Mouse (Mus musculus) intestine, embryonic 16.5 days (tissue): ENCODE measurements at regions not wholly inside any gene's neighbourhood (a gene's known extent, or its start where the extent isn't known, plus 50 kb on each side); places are given as distances from the start of the nearest gene placed in this dataset.
"Not testable (repeated sequence)": the region's sequence is repeated elsewhere in the genome, so short reads cannot be mapped to it uniquely, and the experiment has no call there.

Source experiments
- ATAC-seq: fragments of 200-750 bp; cut with Nextera tagmentation; 2 replicates; pipeline ENCODE4 v1.8.0; 2017; ENCODE audit warnings: moderate TSS enrichment, moderate library complexity
- H3K27ac ChIP-seq: fragments of 300-500 bp; sonication (generic); 2 replicates; pipeline ENCODE4 v1.5.1; 2014; ENCODE audit warnings: mild to moderate bottlenecking, low read length
- H3K27me3 ChIP-seq: fragments of 300-500 bp; sonication (generic); replicated peaks from 2 replicates; pipeline ENCODE4 v1.6.1; 2014; ENCODE audit warnings: low read length, control low read depth, mixed read lengths; ENCODE audit not compliant: control insufficient read depth, insufficient read depth
- H3K36me3 ChIP-seq: fragments of 300-500 bp; sonication (generic); 2 replicates; pipeline ENCODE4 v1.6.1; 2014; ENCODE audit warnings: low read length, control low read depth; ENCODE audit not compliant: control insufficient read depth, insufficient read depth
- H3K4me1 ChIP-seq: fragments of 300-500 bp; sonication (generic); 2 replicates; pipeline ENCODE4 v1.6.1; 2014; ENCODE audit warnings: low read length, control low read depth, mixed read lengths; ENCODE audit not compliant: control insufficient read depth, insufficient read depth
- H3K4me2 ChIP-seq: fragments of 300-500 bp; sonication (generic); 2 replicates; pipeline ENCODE4 v1.6.1; 2014; ENCODE audit warnings: low read depth, low read length, control low read depth
- H3K4me3 ChIP-seq: fragments of 300-500 bp; sonication (generic); 2 replicates; pipeline ENCODE4 v1.5.1; 2014; ENCODE audit warnings: mild to moderate bottlenecking, low read length
- H3K9ac ChIP-seq: fragments of 300-500 bp; sonication (generic); 2 replicates; pipeline ENCODE4 v1.6.1; 2014; ENCODE audit warnings: low read depth, low read length
- H3K9me3 ChIP-seq: fragments of 300-500 bp; sonication (generic); 2 replicates; pipeline ENCODE4 v1.6.1; 2016; ENCODE audit warnings: low read length, control low read depth; ENCODE audit not compliant: control insufficient read depth
- WGBS: fragments of 180-500 bp; shearing (Covaris S2); extraction: QIAGEN DNeasy Blood & Tissue Kit; methylation state at CpG from one replicate; pipeline ENCODE4 v1.1.7; 2014; 5-methylcytosine and 5-hydroxymethylcytosine counted together

DNA sequence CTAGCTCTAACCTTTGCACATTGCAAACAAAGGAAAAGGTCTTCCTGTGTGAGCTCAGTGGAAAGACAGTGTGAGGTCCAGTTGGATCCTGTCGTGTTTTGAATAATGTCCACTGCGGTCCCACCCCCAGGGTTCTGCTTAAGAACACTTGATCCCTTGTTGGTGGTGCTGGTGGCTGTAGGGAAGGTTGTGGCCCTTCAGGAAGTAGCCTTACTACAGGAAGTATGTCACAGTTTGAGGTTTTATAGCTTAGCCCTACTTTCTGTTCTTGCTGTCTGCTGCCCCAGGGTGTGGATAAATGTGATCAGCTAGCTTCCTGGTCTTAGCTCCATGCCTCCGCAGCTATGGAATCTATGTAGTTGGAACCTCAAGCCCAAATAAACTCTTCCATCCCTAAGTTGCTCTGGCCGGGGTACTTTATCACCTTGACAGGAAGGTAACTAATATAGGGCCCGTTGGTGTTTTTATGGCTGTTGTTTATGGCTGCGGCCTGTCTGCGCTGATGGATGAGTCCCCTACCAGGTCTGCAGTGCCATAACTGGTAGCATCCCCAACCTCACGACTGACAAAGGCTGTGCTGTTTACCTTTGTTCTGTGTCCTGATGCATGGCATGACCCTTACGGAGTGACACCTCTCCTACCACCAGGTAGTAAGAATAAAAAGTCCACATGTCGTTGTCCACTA, 103.1 kb upstream of the Gadl1 start:
- H3K27me3 ChIP-seq = no peaks in the 10 kb centered on the region
- no peaks in the 10 kb centered on the region for H3K36me3 ChIP-seq
- no peak overlapping the region for H3K4me3 ChIP-seq
- no peaks in the 10 kb centered on the region for H3K9me3 ChIP-seq
- no peak overlapping the region for H3K27ac ChIP-seq
- H3K9ac ChIP-seq = no peak overlapping the region
- WGBS = 33% methylated on average over 10 of the region's 10 CpGs
- ATAC-seq = no peak
- no peak overlapping the region for H3K4me2 ChIP-seq
- H3K4me1 ChIP-seq = no peaks in the 10 kb centered on the region

GRCm38 (mm10) chr9:115840186-115840585, 69.1 kb upstream of the Gadl1 start:
- peaks cover 7% of the 10 kb centered on the region; the same call in 1 of the 2 replicates for H3K4me1 ChIP-seq
- no peak for ATAC-seq
- H3K27ac ChIP-seq = no peak overlapping the region
- H3K4me3 ChIP-seq = no peak overlapping the region
- H3K4me2 ChIP-seq = no peak overlapping the region
- WGBS = 55% methylated on average over 5 of the region's 5 CpGs
- H3K9me3 ChIP-seq = no peaks in the 10 kb centered on the region
- no peak overlapping the region for H3K9ac ChIP-seq
- no peaks in the 10 kb centered on the region for H3K36me3 ChIP-seq
- no peaks in the 10 kb centered on the region for H3K27me3 ChIP-seq

GRCm38 (mm10) chr9:115840791-115841190, 68.5 kb upstream of the Gadl1 start:
- ATAC-seq = no peak
- WGBS = 84% methylated on average over 8 of the region's 8 CpGs
- peaks cover 7% of the 10 kb centered on the region; the same call in 1 of the 2 replicates for H3K4me1 ChIP-seq
- no peak overlapping the region for H3K9ac ChIP-seq
- H3K4me2 ChIP-seq = no peak overlapping the region
- no peak overlapping the region for H3K27ac ChIP-seq
- no peaks in the 10 kb centered on the region for H3K9me3 ChIP-seq
- H3K36me3 ChIP-seq = no peaks in the 10 kb centered on the region
- H3K27me3 ChIP-seq = no peaks in the 10 kb centered on the region
- no peak overlapping the region for H3K4me3 ChIP-seq

GRCm38 (mm10) chr9:115841684-115842083, 67.6 kb upstream of the Gadl1 start:
- no peak overlapping the region for H3K4me2 ChIP-seq
- H3K36me3 ChIP-seq = no peaks in the 10 kb centered on the region
- no peak overlapping the region for H3K27ac ChIP-seq
- H3K9me3 ChIP-seq = no peaks in the 10 kb centered on the region
- 68% methylated on average over 10 of the region's 10 CpGs for WGBS
- no peaks in the 10 kb centered on the region for H3K27me3 ChIP-seq
- H3K4me1 ChIP-seq = peaks cover 7% of the 10 kb centered on the region; the same call in 1 of the 2 replicates
- H3K9ac ChIP-seq = no peak overlapping the region
- no peak overlapping the region for H3K4me3 ChIP-seq
- ATAC-seq = peak; percentile 88

- Histone ChIP-seq H3K4me1 (peaks cover 7% of the 10 kb centered on the region; the same call in 1 of the 2 replicates), H3K4me3 (no peak overlapping the region), H3K9me3 (no peaks in the 10 kb centered on the region), H3K27ac (no peak overlapping the region), H3K9ac (no peak overlapping the region), H3K27me3 (no peaks in the 10 kb centered on the region), H3K36me3 (no peaks in the 10 kb centered on the region), H3K4me2 (no peak overlapping the region)
- no peak for ATAC-seq
- 72% methylated on average over 4 of the region's 4 CpGs for WGBS
Observed at GRCm38 (mm10) chr9:115844340-115844739, 64.9 kb upstream of the Gadl1 start.

GRCm38 (mm10) chr9:115845091-115845490, 64.2 kb upstream of the Gadl1 start:
- Histone ChIP-seq H3K4me1 (peaks cover 7% of the 10 kb centered on the region; the same call in 1 of the 2 replicates), H3K9ac (no peak overlapping the region), H3K27me3 (no peaks in the 10 kb centered on the region), H3K9me3 (no peaks in the 10 kb centered on the region), H3K4me2 (no peak overlapping the region), H3K27ac (no peak overlapping the region), H3K4me3 (no peak overlapping the region), H3K36me3 (no peaks in the 10 kb centered on the region)
- 77% methylated on average over 5 of the region's 5 CpGs for WGBS
- no peak for ATAC-seq

- Histone ChIP-seq H3K4me1 (no peaks in the 10 kb centered on the region), H3K9me3 (no peaks in the 10 kb centered on the region), H3K9ac (no peak overlapping the region), H3K27me3 (no peaks in the 10 kb centered on the region), H3K27ac (no peak overlapping the region), H3K4me3 (peak overlapping the region; percentile 28; the same call in 1 of the 2 replicates), H3K4me2 (peak overlapping the region; percentile 40; the same call in 1 of the 2 replicates), H3K36me3 (no peaks in the 10 kb centered on the region)
- WGBS = 40% methylated on average over 12 of the region's 12 CpGs
- peak; percentile 69 for ATAC-seq
Observed at GRCm38 (mm10) chr9:115847289-115848074, 61.8 kb upstream of the Gadl1 start.

DNA sequence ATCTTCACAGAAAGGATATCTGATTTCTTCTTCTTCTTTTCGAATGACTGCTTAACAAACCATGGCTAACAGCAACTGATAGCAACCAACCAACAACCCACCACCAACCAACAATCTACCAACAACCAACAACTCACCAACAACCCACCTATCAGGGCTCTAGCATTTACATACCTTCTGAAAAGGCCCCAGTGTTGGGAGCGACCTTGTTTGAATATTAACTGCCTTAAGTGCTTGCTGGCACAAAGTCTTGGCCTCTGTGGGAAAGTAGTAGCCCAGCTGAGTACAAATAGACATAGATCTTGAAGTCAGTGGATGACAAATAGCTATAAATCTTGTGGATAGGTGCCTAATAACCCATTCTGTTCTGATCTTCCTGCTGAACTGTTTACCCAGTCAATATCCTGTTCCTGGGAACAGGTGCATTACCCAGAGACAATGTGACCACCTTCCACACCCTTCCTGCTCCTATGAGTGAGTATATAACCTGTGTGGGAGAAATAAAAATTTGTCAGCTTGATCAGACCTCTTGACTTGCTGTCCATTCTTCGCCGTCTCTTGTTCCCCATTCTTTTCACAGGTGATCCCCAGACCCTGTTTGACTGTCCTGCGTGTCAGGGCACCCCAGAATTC, 55.9 kb upstream of the Gadl1 start:
- H3K4me3 ChIP-seq, H3K9ac ChIP-seq, H3K4me1 ChIP-seq, H3K4me2 ChIP-seq, H3K36me3 ChIP-seq, H3K9me3 ChIP-seq, H3K27me3 ChIP-seq: not testable (repeated sequence)
- H3K27ac ChIP-seq = peak overlapping the region; percentile 18
- 70% methylated on average over 5 of the region's 5 CpGs for WGBS
- peak; percentile 77 for ATAC-seq

DNA sequence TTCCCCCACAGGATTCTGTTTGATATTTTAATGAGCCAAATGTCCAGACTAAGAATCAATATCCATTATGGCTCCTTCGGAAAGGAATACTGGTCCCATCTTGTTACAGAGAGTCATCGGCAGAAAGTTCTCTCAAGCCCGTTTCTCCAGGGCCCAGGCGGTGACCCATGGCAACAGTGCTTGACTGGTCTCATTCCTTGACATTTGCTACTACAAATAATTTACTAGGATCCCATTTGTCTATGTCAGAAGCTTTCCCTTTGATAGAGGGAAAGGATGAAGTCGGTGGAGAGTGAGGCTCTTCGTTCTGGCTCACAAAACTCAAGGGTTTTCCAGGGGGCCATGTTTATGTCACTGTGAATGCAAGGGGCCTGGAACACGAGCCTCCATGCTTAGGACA, 52.0 kb upstream of the Gadl1 start:
- Histone ChIP-seq H3K4me3 (no peak overlapping the region), H3K4me1 (no peaks in the 10 kb centered on the region), H3K9me3 (peaks cover 4% of the 10 kb centered on the region; the same call in 1 of the 2 replicates), H3K4me2 (no peak overlapping the region), H3K36me3 (no peaks in the 10 kb centered on the region), H3K27me3 (no peaks in the 10 kb centered on the region), H3K9ac (no peak overlapping the region), H3K27ac (no peak overlapping the region)
- WGBS = 78% methylated on average over 7 of the region's 7 CpGs
- ATAC-seq = no peak
